Mouse (Mus musculus): Measurements from ENCODE around the gene Fam161b. TPM values are rescaled to one million over a fixed set of nuclear protein-coding genes. Genes with fewer than 3 reads are reported as not detected.
"Not testable (repeated sequence)": the region's sequence is repeated elsewhere in the genome, so short reads cannot be mapped to it uniquely, and the experiment has no call there.

Gene Fam161b
- total RNA-seq, 4 experiments from 2014 or later = 11.0 to 16.5 (median 13.0) TPM

DNA sequence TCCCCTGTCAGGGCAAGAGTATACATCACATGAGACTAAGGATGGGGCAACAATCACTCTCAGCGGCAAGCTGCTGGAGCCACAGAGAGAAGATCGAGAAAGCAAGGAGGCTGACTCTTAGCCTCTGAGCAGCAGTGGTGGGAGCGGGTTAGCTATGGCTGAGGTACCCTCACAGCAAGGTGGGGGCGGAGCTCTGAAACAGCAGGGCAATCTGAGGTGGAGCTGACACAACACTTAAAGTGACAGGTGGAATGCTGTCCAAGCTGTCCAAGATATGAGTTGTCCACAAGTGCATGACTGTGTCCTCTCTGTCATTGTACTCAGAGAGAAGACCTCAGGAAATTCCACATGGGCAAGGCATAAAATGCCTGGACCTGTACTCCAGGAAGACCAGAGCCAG, 20.7 kb upstream of the Fam161b start:
- DNase-seq (ENCODE audit: low spot score in 2 of 2) = no peak

DNA sequence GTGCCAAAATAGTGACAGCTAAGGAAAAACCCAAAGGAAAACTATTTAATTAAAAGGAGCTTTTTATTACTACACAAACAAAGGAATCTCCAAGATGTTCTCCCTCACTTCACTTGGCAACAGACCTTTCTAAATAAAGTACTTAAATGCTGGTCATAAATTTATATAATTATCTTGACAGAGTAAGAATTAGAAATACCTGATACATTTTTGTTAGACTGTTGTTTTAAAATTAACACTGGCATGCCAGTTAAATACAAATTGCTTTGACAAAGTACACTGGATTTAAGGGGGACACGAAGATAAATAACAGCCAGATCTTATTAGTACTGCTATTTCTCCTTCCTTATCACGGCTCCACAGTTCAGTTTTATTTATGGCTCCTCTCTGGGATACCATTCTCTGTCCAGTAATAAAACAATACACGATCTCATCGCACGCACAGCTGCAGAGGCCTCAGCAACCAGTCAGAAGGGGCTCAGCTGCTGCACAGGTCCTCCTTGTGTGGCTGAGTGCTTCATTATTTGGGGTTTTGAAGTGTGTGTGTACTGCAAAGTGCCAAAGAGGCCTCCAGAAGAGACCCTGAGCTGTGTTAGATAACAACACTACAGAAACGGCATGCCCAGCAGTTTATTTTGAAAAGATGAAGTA, 12.3 kb upstream of the Fam161b start:
- DNase-seq (ENCODE audit: low spot score in 2 of 2) = no peak

- no peak for DNase-seq (ENCODE audit: low spot score in 2 of 2)
These were observed 10.0 kb upstream of the Fam161b start for GRCm38 (mm10) chr12:84371647-84372046.

GRCm38 (mm10) chr12:84366971-84367370, 5.3 kb upstream of the Fam161b start:
- no peak for DNase-seq (ENCODE audit: low spot score in 2 of 2)

DNA sequence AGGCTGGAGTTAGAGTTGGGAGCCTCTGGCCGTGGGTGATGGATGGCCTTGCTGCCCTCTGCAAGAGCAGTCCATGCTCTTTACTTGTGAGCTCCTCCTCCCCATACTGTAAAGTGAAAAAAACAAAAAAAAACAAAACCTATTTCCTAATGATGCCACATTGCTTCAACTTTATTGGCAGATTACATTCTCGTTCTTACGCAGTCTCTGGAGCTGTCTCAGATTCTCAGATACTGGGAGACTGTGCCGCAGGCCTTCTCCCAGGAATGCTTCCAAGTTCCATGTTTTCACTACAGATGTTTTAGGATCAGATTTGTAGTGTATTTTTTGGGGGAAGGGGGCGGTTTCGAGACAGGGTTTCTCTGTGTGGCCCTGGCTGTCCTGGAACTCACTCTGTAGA, 3.5 kb upstream of the Fam161b start:
- no peak for DNase-seq (ENCODE audit: low spot score in 2 of 2)

DNA sequence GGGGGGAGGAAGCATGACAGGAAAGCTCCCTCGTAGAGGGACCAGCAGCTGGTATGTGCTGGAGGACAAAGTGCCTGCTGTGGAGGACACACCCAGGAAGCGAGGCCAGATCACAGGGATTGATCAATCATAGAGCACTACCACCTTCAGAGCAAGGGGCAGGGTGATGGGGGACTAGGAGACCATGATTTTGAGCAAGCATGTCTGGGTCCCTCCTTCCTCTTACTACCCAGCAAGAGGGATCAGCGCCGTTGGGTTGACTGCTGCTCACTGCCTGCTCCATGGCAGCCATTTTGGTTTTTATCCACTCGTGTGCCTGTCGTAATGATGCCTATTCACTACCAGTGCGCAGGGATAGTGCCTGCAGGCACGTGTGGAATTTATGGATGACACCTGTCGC, 2.7 kb upstream of the Fam161b start:
- DNase-seq (ENCODE audit: low spot score in 2 of 2) = no peak

DNA sequence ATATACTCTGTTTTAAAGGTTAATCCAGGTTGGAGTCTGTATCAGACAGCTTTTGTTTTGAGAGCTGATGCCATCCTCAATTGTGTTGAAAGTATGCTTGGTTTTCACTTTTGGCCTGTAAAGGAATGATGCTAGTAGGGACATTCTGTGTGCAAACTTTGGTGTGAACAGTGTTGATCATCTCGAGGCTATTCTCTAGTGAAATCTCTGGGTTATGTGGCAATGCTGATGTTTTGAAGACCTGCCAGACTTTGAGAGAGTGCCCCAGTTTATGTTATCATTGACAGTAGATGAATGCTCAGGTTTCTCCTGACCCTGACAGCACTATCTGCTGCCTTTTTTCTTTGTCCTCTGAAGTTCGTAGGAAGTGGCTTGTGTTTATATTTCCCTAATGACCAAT, 1.2 kb upstream of the Fam161b start:
- DNase-seq (ENCODE audit: low spot score in 2 of 2) = no peak

DNA sequence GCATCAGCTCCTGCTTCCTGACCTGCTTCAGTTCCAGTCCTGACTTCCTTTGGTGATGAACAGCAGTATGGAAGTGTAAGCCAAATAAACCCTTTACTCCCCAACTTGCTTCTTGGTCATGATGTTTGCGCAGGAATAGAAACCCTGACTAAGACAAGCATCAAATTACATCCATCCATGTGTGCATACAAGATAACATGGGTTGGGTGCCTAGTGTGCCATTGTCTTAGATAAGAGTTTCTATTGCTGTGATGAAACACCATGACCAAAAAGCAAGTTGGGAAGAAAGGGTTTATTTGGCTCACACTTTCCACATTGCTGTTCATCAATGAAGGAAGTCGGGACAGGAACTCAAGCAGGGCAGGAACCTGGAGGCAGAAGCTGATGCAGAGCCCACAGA, 2.9 kb downstream of the Fam161b start:
- DNase-seq (ENCODE audit: low spot score in 2 of 2) = not testable (repeated sequence)

GRCm38 (mm10) chr12:84347192-84347591, 14.4 kb downstream of the Fam161b start:
- DNase-seq (ENCODE audit: low spot score in 2 of 2) = no peak

- no peak for DNase-seq (ENCODE audit: low spot score in 2 of 2)
These were observed 24.5 kb downstream of the Fam161b start for GRCm38 (mm10) chr12:84336963-84337625.

GRCm38 (mm10) chr12:84327111-84327512, 34.5 kb downstream of the Fam161b start:
- no peak for DNase-seq (ENCODE audit: low spot score in 2 of 2)

- DNase-seq (ENCODE audit: low spot score in 2 of 2) = peak; percentile 68 to 76
These were observed 44.7 kb downstream of the Fam161b start, which contains the start of gene Zfp410 for GRCm38 (mm10) chr12:84316721-84317621. Zfp410 (plus strand) TSS chr12:84316852.

GRCm38 (mm10) chr12:84316006-84316405, 45.6 kb downstream of the Fam161b start:
- no peak for DNase-seq (ENCODE audit: low spot score in 2 of 2)

DNA sequence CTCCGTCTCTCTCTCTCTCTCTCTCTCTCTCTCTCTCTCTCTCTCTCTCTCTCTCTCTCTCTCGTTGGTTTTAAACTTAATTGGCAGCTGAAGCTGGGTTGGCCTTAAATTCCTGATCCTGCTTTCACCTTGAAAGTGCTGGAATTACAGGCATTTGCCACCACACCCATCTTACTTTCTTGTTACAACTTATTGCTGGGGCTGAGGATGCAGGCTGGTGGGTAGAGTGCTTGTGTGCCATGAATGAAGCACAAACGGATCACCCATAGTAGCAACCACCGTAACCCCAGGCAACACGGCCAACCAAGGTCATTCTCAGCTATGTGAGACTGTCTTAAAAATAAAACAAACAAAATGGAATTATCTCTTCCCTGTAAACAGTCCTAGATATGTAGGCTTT, 50.3 kb downstream of the Fam161b start:
- DNase-seq (ENCODE audit: low spot score in 2 of 2) = no peak

GRCm38 (mm10) chr12:84304554-84304953, 57.1 kb downstream of the Fam161b start:
- no peak for DNase-seq (ENCODE audit: low spot score in 2 of 2)

DNA sequence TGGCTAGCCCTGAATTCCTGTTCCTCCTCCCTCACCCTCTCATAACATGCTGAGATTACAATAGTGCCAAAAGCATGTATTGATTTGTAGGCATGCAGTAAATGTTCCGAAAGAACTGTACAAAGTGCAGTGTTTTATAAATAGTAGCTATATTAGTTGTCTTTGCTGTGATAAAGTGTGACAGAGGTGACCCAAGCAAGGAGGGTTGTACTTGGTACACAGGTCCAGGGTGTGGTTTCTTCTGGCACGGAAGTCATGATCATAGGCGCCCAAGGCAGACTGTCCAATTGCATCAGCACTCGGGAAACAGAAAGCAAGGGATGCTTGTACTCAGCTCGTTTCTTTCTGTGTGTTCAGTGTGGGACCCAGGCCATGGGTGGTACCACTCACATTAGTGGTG, 57.5 kb downstream of the Fam161b start:
- no peak for DNase-seq (ENCODE audit: low spot score in 2 of 2)

DNA sequence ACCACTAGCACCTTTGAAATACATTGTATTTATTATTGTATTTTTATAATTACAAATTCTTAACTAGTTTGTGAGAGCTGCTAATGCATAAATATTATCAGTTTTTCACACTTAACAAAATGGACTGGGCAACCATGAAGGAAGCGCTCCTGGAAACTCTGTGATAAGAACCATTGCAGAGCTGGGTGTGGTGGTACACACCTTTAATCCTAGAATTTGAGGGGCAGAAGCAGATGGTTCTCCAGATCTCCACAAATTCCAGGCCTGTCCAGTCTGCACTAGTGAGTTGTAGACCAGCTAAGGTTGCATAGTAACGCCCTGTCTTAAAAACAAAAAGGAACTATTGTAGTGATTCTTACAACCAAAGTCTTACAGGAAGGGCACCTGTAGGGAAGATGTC, 62.4 kb downstream of the Fam161b start:
- DNase-seq (ENCODE audit: low spot score in 2 of 2) = no peak

GRCm38 (mm10) chr12:84297851-84298250, 63.8 kb downstream of the Fam161b start:
- no peak for DNase-seq (ENCODE audit: low spot score in 2 of 2)
